Mouse (Mus musculus) urinary bladder, postnatal 36 days (tissue): ENCODE measurements around the gene Zbtb37.
"Not testable (repeated sequence)": the region's sequence is repeated elsewhere in the genome, so short reads cannot be mapped to it uniquely, and the experiment has no call there.

ENCODE experiments used
- DNase-seq, 2 experiments: peaks; one replicate each; pipeline ENCODE4 v3.0.0; 2022; ENCODE audit warnings: low spot score in 2 of 2, mixed read lengths in 1 of 2

Gene Zbtb37

GRCm38 (mm10) chr1:161033856-161034434, 704 bp downstream of the Zbtb37 start:
- DNase-seq = no peak

DNA sequence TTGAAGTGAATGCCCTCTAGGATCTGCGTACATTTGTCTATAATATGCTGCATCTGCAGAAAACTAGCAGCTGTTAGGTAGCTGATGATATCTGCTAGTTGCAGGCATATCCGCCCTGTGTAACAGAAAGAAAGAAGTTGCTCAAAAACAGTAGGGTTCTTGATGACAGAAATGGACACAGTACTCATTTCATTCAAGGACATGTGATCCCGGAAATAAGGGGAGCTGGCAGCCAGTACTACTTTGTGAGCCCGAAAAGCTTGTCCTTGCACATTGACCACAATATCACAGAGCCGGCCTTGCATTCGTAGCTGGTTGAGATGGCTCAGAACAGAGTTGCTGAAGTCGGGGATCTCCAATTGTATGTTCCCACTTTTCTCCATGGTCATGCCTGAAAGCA, 2.3 kb downstream of the Zbtb37 start:
- DNase-seq = no peak

GRCm38 (mm10) chr1:161031881-161032280, 2.8 kb downstream of the Zbtb37 start:
- no peak for DNase-seq

DNA sequence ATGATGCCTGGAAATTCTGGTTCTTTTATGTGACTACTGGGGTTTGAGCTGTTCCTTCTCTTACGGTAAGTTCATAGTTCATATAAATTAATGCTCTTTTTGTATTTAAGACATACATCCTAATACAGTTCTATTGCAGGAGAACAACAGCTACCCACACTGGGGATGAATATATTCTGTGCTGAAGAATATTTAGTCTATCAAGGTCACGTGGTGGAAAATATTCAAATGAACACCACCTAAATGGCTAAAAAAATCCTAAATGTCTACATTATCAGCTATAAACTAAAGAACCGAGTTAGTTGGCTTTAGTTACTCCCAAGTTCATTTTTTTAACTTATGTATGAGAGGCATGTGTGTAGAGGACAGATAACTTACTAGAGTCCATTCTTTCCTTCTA, 4.6 kb downstream of the Zbtb37 start:
- DNase-seq = no peak

- not testable (repeated sequence) for DNase-seq
Measured at GRCm38 (mm10) chr1:161028427-161028826, 6.2 kb downstream of the Zbtb37 start.

DNA sequence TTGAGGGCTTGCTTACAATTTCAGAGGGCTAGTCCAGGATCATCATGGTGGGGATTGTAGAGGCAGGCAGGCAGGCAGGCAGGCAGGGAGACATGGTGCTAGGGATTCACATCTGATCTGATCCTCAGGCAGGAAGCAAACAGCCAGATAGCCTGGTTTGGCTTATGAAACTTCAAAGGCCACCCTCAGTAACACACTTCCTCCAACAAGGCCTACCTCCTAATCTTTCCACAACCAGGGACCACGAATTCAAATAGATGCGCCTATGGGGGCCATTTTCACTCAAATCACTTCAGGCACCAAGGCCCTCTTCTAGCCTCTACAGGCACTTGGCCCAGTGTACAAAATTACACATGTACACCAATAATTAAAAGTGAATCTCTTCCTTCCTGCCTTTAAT, 7.5 kb downstream of the Zbtb37 start:
- DNase-seq = no peak

GRCm38 (mm10) chr1:161025410-161026210, 9.0 kb downstream of the Zbtb37 start:
- DNase-seq = no peak

GRCm38 (mm10) chr1:161020051-161020450, 14.6 kb downstream of the Zbtb37 start:
- no peak for DNase-seq

- DNase-seq = no peak
Measured at GRCm38 (mm10) chr1:161016378-161016777, 18.3 kb downstream of the Zbtb37 start.

GRCm38 (mm10) chr1:161010436-161010835, 24.2 kb downstream of the Zbtb37 start:
- no peak for DNase-seq

GRCm38 (mm10) chr1:161008038-161008437, 26.6 kb downstream of the Zbtb37 start:
- no peak for DNase-seq

- DNase-seq = no peak
Measured at GRCm38 (mm10) chr1:161006471-161006870, 28.2 kb downstream of the Zbtb37 start.

DNA sequence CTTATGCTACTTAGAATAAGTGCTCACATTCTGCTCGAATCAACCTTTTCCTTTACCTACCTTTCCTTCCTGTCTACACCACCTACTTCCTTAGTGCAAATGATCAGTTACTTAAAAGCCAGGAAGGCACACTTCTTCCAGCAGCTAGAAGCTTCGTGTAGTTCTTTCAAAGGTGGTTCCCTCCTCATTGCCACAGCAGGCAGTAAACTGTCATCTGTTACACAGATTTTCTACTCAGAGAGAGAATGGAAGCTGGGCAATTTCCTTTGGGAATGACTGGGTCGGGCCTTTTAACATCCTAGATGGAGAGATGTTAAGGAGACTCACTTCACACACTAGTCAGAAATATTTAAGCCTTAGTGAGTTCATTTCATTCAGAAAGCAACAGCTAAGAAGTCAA, 29.1 kb downstream of the Zbtb37 start:
- no peak for DNase-seq

- no peak for DNase-seq
Measured at GRCm38 (mm10) chr1:161004942-161005341, 29.7 kb downstream of the Zbtb37 start.

- DNase-seq = no peak
Measured at GRCm38 (mm10) chr1:160993851-160994250, 40.8 kb downstream of the Zbtb37 start.

DNA sequence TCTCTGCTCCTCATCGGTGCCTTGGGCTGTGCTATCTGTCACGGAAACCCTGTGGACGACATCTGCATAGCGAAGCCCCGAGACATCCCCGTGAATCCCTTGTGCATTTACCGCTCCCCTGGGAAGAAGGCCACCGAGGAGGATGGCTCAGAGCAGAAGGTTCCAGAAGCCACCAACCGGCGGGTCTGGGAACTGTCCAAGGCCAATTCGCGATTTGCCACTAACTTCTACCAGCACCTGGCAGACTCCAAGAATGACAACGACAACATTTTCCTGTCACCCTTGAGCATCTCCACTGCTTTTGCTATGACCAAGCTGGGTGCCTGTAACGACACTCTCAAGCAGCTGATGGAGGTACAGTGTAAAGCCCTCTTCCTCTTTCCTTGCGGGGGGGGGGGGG, 45.3 kb downstream of the Zbtb37 start:
- no peak for DNase-seq

- no peak for DNase-seq
Measured at GRCm38 (mm10) chr1:160986881-160987635, 47.6 kb downstream of the Zbtb37 start.

DNA sequence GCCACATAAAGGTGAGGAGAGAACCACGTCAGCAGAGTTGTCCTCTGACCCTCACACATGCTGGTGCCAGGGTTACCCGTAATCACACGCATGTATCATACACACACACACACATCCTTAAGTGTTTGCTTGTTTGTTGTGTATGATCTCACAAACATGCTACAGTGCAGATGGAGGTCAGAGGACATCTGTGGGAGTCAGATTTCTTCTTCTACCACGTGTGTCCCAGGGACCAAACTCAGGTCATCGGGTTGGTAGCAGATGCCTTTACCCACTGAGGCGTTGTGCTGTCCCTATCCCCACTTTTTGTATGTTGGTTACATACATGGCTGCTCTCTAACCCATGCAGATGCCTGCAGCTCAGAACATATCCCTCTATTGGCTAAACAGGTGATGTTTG, 49.2 kb downstream of the Zbtb37 start:
- DNase-seq = no peak

DNA sequence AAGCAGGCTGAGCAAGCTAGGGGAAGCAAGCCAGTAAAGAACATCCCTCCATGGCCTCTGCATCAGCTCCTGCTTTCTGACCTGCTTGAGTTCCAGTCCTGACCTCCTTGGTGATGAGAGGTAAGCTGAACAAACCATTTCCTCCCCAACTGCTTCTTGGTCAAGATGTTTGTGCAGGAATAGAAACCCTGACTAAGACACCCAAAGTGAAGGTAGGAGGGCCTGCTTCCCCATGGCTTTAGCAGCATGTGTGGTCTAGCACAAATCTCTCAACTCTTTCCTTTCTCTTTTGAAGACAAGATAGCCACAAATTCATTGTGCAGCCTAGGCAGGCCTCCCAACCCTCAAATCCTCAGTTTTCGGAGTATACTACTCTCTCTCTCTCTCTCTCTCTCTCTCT, 49.9 kb downstream of the Zbtb37 start:
- not testable (repeated sequence) for DNase-seq

DNA sequence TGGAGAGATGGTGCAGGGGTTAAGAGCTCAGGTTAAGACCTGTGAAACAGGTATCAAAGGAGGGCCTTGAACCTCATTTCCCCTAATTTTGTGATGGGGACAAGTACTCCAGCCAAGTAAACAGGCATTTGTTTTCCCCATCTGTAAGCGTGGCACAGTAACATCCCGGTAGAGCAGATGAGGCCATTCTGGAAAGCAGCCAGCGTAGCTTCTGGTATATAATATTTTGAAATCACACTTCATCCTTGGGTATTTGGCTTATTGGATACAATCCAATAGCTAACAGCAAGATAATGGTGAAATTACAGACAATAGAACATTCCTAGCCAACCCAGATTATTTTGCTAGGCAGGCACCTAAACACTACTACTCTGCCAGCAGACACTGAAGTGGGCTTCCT, 51.8 kb downstream of the Zbtb37 start:
- DNase-seq = no peak

- no peak for DNase-seq
Measured at GRCm38 (mm10) chr1:160981337-160981736, 53.3 kb downstream of the Zbtb37 start.

DNA sequence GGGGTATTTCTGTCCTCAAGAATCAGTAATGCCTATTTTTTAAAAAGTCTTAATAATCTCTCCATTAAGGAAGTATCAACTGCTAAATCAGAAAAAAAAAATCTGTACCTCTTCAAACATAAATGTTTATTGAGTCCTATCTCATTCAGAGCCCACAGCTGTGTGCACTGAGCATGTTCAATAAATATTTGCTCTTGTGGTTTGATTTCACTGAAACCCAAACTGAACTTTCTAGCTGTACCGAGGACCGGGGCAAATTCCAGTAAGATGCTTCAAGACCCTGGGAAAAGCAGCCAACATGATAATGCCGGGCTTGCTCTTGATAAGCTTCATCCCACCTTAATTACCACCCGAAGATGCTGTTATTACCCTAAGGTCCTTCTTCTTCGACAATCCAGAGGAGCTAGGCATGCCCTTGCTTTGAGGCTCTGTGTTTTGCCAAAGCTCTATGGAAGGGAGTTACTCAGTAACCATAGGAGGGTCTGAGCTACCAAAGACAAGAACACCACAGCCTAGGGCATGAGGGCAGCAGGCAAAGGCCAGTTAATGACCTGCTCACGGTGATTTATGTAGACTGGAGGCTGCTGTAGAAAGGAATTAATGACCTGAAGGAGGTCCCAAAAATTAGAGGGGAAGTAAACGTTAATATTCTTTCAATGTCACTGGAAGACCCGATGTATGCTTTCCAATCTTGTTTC, 54.0 kb downstream of the Zbtb37 start:
- no peak for DNase-seq
